Mouse (Mus musculus) CH12.LX (cell line): ENCODE measurements around the gene Rps4x. TPM values are rescaled to one million over a fixed set of nuclear protein-coding genes. Genes with fewer than 3 reads are reported as not detected.

ENCODE experiments used
- DNase-seq: peaks from one replicate; pipeline ENCODE4 v3.0.0-alpha.2; 2013; ENCODE audit errors: extremely low read depth
- H3K27ac ChIP-seq: 2 replicates; pipeline ENCODE4 v1.5.1; 2012; ENCODE audit warnings: low read depth, mild to moderate bottlenecking, control low read depth, moderate library complexity; ENCODE audit not compliant: insufficient read depth
- H3K27me3 ChIP-seq: replicated peaks from 2 replicates; pipeline ENCODE3; 2012; ENCODE audit warnings: inconsistent platforms
- H3K36me3 ChIP-seq, 2 experiments: replicated peaks in 1 of 2; 2 replicates each; pipeline versions ENCODE3 to v1.6.1; 2012; ENCODE audit warnings: inconsistent platforms in 1 of 2, low read length in 1 of 2, mild to moderate bottlenecking in 1 of 2, mixed read lengths in 1 of 2, moderate library complexity in 1 of 2; ENCODE audit not compliant: control insufficient read depth in 1 of 2, insufficient read depth in 1 of 2
- H3K4me1 ChIP-seq, 2 experiments: 2 replicates each; pipeline ENCODE4 v1.6.1; 2012; ENCODE audit warnings: inconsistent platforms in 1 of 2, moderate library complexity in 1 of 2; ENCODE audit not compliant: insufficient read depth in 2 of 2, control insufficient read depth in 1 of 2
- H3K4me2 ChIP-seq: 2 replicates; pipeline ENCODE4 v1.6.1; 2012; ENCODE audit warnings: low read depth, mild to moderate bottlenecking, control low read depth; ENCODE audit not compliant: poor library complexity, insufficient read depth, severe bottlenecking
- H3K4me3 ChIP-seq, 3 experiments: fragments of 150-350 bp in 1 of 3; sonication (generic) in 1 of 3; replicated peaks in 1 of 3; 2 replicates each; pipeline versions ENCODE3 to v1.5.1; 2011 to 2012; ENCODE audit warnings: low read depth in 2 of 3, low read length in 2 of 3, mild to moderate bottlenecking in 2 of 3, moderate library complexity in 2 of 3, control low read depth in 1 of 3, improper control_type of control experiment in 1 of 3, inconsistent platforms in 1 of 3, mixed read lengths in 1 of 3; ENCODE audit not compliant: poor library complexity in 1 of 3
- H3K79me2 ChIP-seq: replicated peaks from 2 replicates; pipeline ENCODE4 v1.6.1; 2012; ENCODE audit warnings: mild to moderate bottlenecking, moderate library complexity; ENCODE audit not compliant: control insufficient read depth, poor library complexity, insufficient read depth, severe bottlenecking; ENCODE audit errors: extremely low read depth
- H3K9ac ChIP-seq: 2 replicates; pipeline ENCODE4 v1.6.1; 2012; ENCODE audit warnings: low read depth, mild to moderate bottlenecking, control low read depth, moderate library complexity; ENCODE audit not compliant: insufficient read depth
- H3K9me3 ChIP-seq: replicated peaks from 2 replicates; pipeline ENCODE3; 2012; ENCODE audit warnings: low read length, inconsistent platforms, mixed read lengths
- BHLHE40 ChIP-seq: IDR thresholded peaks from 2 replicates; pipeline ENCODE4 v1.6.1; 2011; ENCODE audit warnings: mild to moderate bottlenecking, low read depth, low read length, improper control_type of control experiment
- CHD1 ChIP-seq: IDR thresholded peaks from 2 replicates; pipeline ENCODE4 v1.6.1; 2012; ENCODE audit warnings: low read depth, low read length, improper control_type of control experiment, inconsistent platforms
- CHD2 ChIP-seq: IDR thresholded peaks from 2 replicates; pipeline ENCODE4 v1.6.1; 2011; ENCODE audit warnings: low read length, improper control_type of control experiment
- GABPA ChIP-seq: IDR thresholded peaks from 2 replicates; pipeline ENCODE4 v1.6.1; 2012; ENCODE audit warnings: low read depth, low read length, improper control_type of control experiment, inconsistent platforms; ENCODE audit not compliant: insufficient replicate concordance
- KAT2A ChIP-seq: IDR thresholded peaks from 2 replicates; pipeline ENCODE4 v1.6.1; 2012; ENCODE audit warnings: low read length, improper control_type of control experiment, inconsistent platforms; ENCODE audit not compliant: insufficient replicate concordance
- MAX ChIP-seq: IDR thresholded peaks from 2 replicates; pipeline ENCODE4 v1.6.1; 2011; ENCODE audit warnings: low read length, improper control_type of control experiment
- MAZ ChIP-seq: IDR thresholded peaks from 2 replicates; pipeline ENCODE4 v1.6.1; 2012; ENCODE audit warnings: low read depth, mild to moderate bottlenecking, inconsistent platforms, low read length, improper control_type of control experiment, moderate library complexity
- MXI1 ChIP-seq: IDR thresholded peaks from 2 replicates; pipeline ENCODE4 v1.6.1; 2011; ENCODE audit warnings: mild to moderate bottlenecking, low read depth, low read length, improper control_type of control experiment
- MYC ChIP-seq: IDR thresholded peaks from 2 replicates; pipeline ENCODE4 v1.6.1; 2011; ENCODE audit warnings: low read depth, mild to moderate bottlenecking, improper control_type of control experiment, low read length
- NELFE ChIP-seq: IDR thresholded peaks from 2 replicates; pipeline ENCODE4 v1.6.1; 2011; ENCODE audit warnings: low read depth, low read length, improper control_type of control experiment
- POLR2A ChIP-seq: IDR thresholded peaks from 2 replicates; pipeline ENCODE4 v1.6.1; 2011; ENCODE audit warnings: low read depth, mild to moderate bottlenecking, improper control_type of control experiment, low read length
- POLR2AphosphoS2 ChIP-seq: IDR thresholded peaks from 2 replicates; pipeline ENCODE4 v1.6.1; 2011; ENCODE audit warnings: low read depth, low read length, improper control_type of control experiment
- TBP ChIP-seq: conservative IDR thresholded peaks from 2 replicates; pipeline ENCODE4 v1.6.1; 2011; ENCODE audit warnings: low read depth, low read length, improper control_type of control experiment
- UBTF ChIP-seq: IDR thresholded peaks from 2 replicates; pipeline ENCODE4 v1.6.1; 2012; ENCODE audit warnings: low read depth, mild to moderate bottlenecking, inconsistent platforms, low read length, improper control_type of control experiment, moderate library complexity
- ZC3H11A ChIP-seq: IDR thresholded peaks from 2 replicates; pipeline ENCODE4 v1.6.1; 2012; ENCODE audit warnings: low read depth, mild to moderate bottlenecking, inconsistent platforms, low read length, improper control_type of control experiment
- dilution Hi-C: fragments of 300-500 bp; cut with MboI; formaldehyde crosslinking; loops from 2 replicates; pipeline ENCODE4 v1.14.3; 2020; ENCODE audit warnings: low sequenced_read_pairs; ENCODE audit not compliant: extremely low pct_unique_long_range_greater_than_20kb, extremely low pct_ligation_motif_present
- in situ Hi-C: fragments of 300-500 bp; cut with MboI; formaldehyde crosslinking; loops from 3 replicates; pipeline ENCODE4 v1.14.3; 2019; ENCODE audit warnings: low sequenced_read_pairs, low pct_ligation_motif_present, low pct_unique_long_range_greater_than_20kb, mixed read lengths
- polyA plus RNA-seq: library from polyadenylated mRNA; unstranded; fragments of >175 nt; gene quantifications from 2 replicates; pipeline ENCODE4 v1.2.1, GENCODE M21; 2012; ENCODE audit warnings: low read depth; ENCODE audit not compliant: insufficient read length
- total RNA-seq, 2 experiments: library from RNA; depleted of rRNA; stranded (reverse); fragments of 300-350 nt in 1 of 2; fragments of >200 nt in 1 of 2; gene quantifications; 2 replicates each; pipeline ENCODE4 v1.2.3; 2012 to 2014

Gene Rps4x
- total and polyA plus RNA-seq, 3 experiments, result 2,286 to 4,290 (median 3,101) TPM

DNA sequence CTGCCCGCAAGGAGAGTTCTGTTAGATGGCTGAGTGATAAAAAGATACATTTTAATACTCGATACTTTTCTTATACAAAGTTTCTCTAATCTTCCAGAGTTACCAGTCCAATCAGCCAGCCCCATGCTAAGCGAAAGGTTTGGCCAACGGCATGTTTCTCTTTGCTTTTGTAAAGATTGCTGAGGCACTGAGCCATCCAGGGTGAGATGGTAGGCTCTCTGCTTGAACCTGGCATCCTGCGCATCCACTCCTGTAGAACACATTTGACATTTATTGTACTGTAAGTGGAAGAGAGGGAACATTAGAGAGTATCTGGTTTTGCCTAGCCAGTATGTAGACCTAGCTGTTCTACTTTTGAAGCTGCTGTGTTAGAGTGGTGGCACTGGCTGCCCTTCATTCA, 387 bp upstream of the Rps4x start:
- 0 out of 2 replicates have a peak overlapping the region, but pooled peaks have one; percentile 34 for H3K9ac ChIP-seq

DNA sequence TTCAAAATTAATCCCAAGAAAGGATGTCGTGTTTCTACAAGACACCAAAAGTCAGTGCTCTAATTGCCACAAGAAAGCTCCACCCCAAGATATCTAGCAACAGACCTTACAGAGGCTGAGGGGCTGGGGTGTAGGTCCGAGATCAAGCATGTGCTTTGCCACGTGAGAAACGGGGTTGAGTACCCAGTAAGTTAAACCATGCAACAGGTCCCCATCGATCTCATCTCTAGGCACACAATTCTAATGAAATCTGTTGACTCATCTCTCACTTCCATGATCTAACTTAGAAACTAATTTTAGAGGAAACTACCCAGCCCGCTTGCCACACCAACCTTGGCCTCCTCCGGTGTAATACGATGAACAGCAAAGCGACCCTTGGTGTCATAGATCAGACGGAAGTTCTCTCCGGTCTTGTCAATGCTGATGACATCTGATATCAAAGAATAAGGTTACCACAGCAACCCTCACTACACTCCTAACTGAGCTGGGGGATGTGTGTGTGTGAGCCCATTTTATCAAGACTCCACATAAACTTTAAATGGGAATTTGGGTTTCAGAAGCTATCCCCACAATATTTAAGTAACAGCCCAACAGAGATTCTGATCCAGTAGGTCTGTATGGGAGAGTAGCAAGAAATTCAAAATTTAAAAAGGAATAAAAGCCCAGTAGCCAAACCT, 2.0 kb downstream of the Rps4x start:
- Histone ChIP-seq H3K4me1 (peaks cover 0 to 9% of the 10 kb centered on the region in 2 experiments; a peak in 2 of 4 replicates), H3K9me3 (no peaks in the 10 kb centered on the region)
- TF ChIP-seq UBTF (no peak), MXI1 (peak; percentile 76), BHLHE40 (peak; percentile 26; the same call in 1 of the 2 replicates), NELFE (no peak), MAX (peak; percentile 72; the same call in 1 of the 2 replicates), CHD2 (no peak), MYC (peak; percentile 91), CHD1 (peak; percentile 63; the same call in 1 of the 2 replicates), ZC3H11A (no peak), GABPA (no peak), KAT2A (0 out of 2 replicates have a peak, but pooled peaks have one; percentile 18)
- TF ChIP-seq, all 38 proteins: peak for 6
- in situ Hi-C loops (no loop called here), dilution Hi-C loops (no loop called here)
- H3K4me2 ChIP-seq, result peak overlapping the region; percentile 51; the same call in 1 of the 2 replicates
- H3K9ac ChIP-seq, result peak overlapping the region; percentile 99
- peaks cover 39 to 51% of the 10 kb centered on the region in 2 experiments for H3K36me3 ChIP-seq
- no peaks in the 10 kb centered on the region for H3K27me3 ChIP-seq
- H3K27ac ChIP-seq, result peak overlapping the region; percentile 38; the same call in 1 of the 2 replicates
- H3K79me2 ChIP-seq, result peaks cover 32% of the 10 kb centered on the region
- H3K4me3 ChIP-seq, result peak overlapping the region; percentile 83 to 96 (median 89)
- DNase-seq, result no peak

More for the DNA sequence above, 387 bp upstream of the Rps4x start:
- TF ChIP-seq GABPA (no peak), POLR2A (no peak)
- H3K9me3 ChIP-seq, result no peaks in the 10 kb centered on the region
- in situ Hi-C loops, result no loop called here
- peak overlapping the region in 1 of 3 experiments; percentile 83 for H3K4me3 ChIP-seq
- peaks cover 23 to 30% of the 10 kb centered on the region in 2 experiments for H3K36me3 ChIP-seq
- H3K4me2 ChIP-seq, result peak overlapping the region; percentile 63; the same call in 1 of the 2 replicates
- H3K79me2 ChIP-seq, result peaks cover 32% of the 10 kb centered on the region
- dilution Hi-C loops, result no loop called here
- peaks cover 0 to 9% of the 10 kb centered on the region in 2 experiments; a peak in 2 of 4 replicates for H3K4me1 ChIP-seq
- no peaks in the 10 kb centered on the region for H3K27me3 ChIP-seq
- no peak for DNase-seq
- no peak overlapping the region for H3K27ac ChIP-seq

DNA sequence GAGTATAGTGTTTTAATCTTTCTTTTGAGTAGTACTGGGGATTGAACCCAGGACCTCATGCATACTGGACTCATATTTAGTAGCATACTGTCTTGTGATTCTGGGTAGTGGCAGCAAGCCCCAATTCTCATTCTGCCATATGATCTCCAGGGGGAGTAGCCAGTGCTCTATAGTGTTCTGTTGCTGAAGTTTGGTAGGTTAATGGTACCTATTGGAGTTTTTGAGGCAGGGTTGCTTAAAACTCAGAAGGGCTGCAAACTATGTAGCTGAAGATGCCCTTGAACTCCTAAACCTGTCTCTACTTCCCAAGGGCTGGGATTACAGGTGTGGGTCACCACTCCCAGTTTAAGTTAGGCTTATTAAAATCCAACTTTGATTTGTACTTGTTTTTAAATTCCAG, 6.6 kb downstream of the Rps4x start:
- no peaks in the 10 kb centered on the region for H3K27me3 ChIP-seq
- no peak overlapping the region for H3K9ac ChIP-seq
- in situ Hi-C loops (no loop called here), dilution Hi-C loops (no loop called here)
- no peak for TF ChIP-seq TBP
- peak; percentile 75 for TF ChIP-seq POLR2AphosphoS2
- no peak for TF ChIP-seq MAZ
- peaks cover 41 to 64% of the 10 kb centered on the region in 2 experiments for H3K36me3 ChIP-seq
- H3K9me3 ChIP-seq, result no peaks in the 10 kb centered on the region
- H3K4me1 ChIP-seq, result peaks cover 0 to 5% of the 10 kb centered on the region in 2 experiments; a peak in 1 of 4 replicates
- no peak overlapping the region for H3K4me2 ChIP-seq
- H3K4me3 ChIP-seq, result no peak overlapping the region
- H3K27ac ChIP-seq, result no peak overlapping the region
- DNase-seq, result no peak
- H3K79me2 ChIP-seq, result peaks cover 17% of the 10 kb centered on the region
